Mouse (Mus musculus) large intestine, adult 2 months (tissue): ENCODE results near the gene Gsx1. TPM values are rescaled to one million over a fixed set of nuclear protein-coding genes. Genes with fewer than 3 reads are reported as not detected.

Source experiments
- DNase-seq: peaks from one replicate; pipeline ENCODE4 v3.0.0-alpha.2; 2012; ENCODE audit warnings: low read depth, low spot score
- WGBS: fragments of 180-500 bp; shearing (Covaris S2); methylation state at CpG from one replicate; pipeline ENCODE4 v1.1.7; 2018; 5-methylcytosine and 5-hydroxymethylcytosine counted together
- polyA plus RNA-seq: library from polyadenylated mRNA; depleted of rRNA; stranded (reverse); fragments of >200 nt; gene quantifications from 2 replicates; pipeline ENCODE4 v1.2.3, GENCODE M21; 2012; rRNA removed

Gsx1 gene
- polyA plus RNA-seq, 1 experiment = not detected

- no peak for DNase-seq
- WGBS = 4% methylated on average over 24 of the region's 24 CpGs
Observed at GRCm38 (mm10) chr5:147191801-147192575, 3.5 kb downstream of the Gsx1 start.

GRCm38 (mm10) chr5:147192576-147192960, 4.1 kb downstream of the Gsx1 start:
- no peak for DNase-seq
- WGBS = 3% methylated on average over 9 of the region's 9 CpGs

- DNase-seq = no peak
- WGBS = 16% methylated on average over 6 of the region's 6 CpGs
Observed at GRCm38 (mm10) chr5:147204905-147205304, 16.4 kb downstream of the Gsx1 start.

GRCm38 (mm10) chr5:147207852-147208251, 19.4 kb downstream of the Gsx1 start:
- DNase-seq = no peak

GRCm38 (mm10) chr5:147208471-147208870, 20.0 kb downstream of the Gsx1 start:
- WGBS = 61% methylated on average over 2 of the region's 2 CpGs
- DNase-seq = no peak

More at GRCm38 (mm10) chr5:147207852-147208251, 19.4 kb downstream of the Gsx1 start:
- WGBS = 96% methylated on average over 20 of the region's 20 CpGs

GRCm38 (mm10) chr5:147227354-147228112, 39.0 kb downstream of the Gsx1 start:
- DNase-seq = peak; percentile 25
- WGBS = 15% methylated on average over 25 of the region's 25 CpGs

- peak; percentile 55 for DNase-seq
- 31% methylated on average over 21 of the region's 21 CpGs for WGBS
Observed at GRCm38 (mm10) chr5:147235406-147236309, 47.2 kb downstream of the Gsx1 start.

Other genes with a start within 250 kb of the Gsx1 start
- 32.3 and 40.6 TPM in 2 replicates for gene Gtf3a, start 240.0 kb upstream of the Gsx1 start, polyA plus RNA-seq
- 11.9 and 13.9 TPM in 2 replicates for gene Mtif3, start 224.9 kb upstream of the Gsx1 start, polyA plus RNA-seq
- 12.9 and 26.5 TPM in 2 replicates for gene Lnx2, start 112.1 kb upstream of the Gsx1 start, polyA plus RNA-seq
- 47.1 and 48.3 TPM in 2 replicates for gene Polr1d, start 111.6 kb upstream of the Gsx1 start, polyA plus RNA-seq
- gene Pdx1, start 81.3 kb downstream of the Gsx1 start, polyA plus RNA-seq = 0.04 and 0.12 TPM in 2 replicates
- gene Cdx2, start 118.6 kb downstream of the Gsx1 start, polyA plus RNA-seq = 149 and 189 TPM in 2 replicates
- 1.8 and 4.6 TPM in 2 replicates for gene Urad, start 133.7 kb downstream of the Gsx1 start, polyA plus RNA-seq
- gene Flt3, start 211.8 kb downstream of the Gsx1 start, polyA plus RNA-seq = 0.84 and 1.3 TPM in 2 replicates
- 25.1 and 30.2 TPM in 2 replicates for gene Pan3, start 241.5 kb downstream of the Gsx1 start, polyA plus RNA-seq